In genomic region chr11:62558152-62558551, GRCm38 (mm10) we compare ENCODE assay signal across 24 mouse cellular contexts. TPM values are rescaled to one million over a fixed set of nuclear protein-coding genes. Genes with fewer than 3 reads are reported as not detected.
DNase-seq lines count a peak whose midpoint lies in the region; ATAC-seq and TF ChIP-seq lines count a peak whose summit lies in the region.
"Had no signal": no experiment of that assay in that cellular context is flagged by ENCODE, and none has a peak within 500 bp of the region (broad histone marks: within the 10 kb centered on the region; RNA-seq: fewer than 3 reads in every experiment).

No protein-coding gene starts in this region.

- H3K4me2 ChIP-seq in embryonic facial prominence, embryonic 11.5 days (ENCODE audit: low read depth, low read length), result no peak overlapping the region
- no peak overlapping the region for H3K4me2 ChIP-seq in kidney, embryonic 16.5 days (replicated peaks; ENCODE audit: low read depth, low read length)
- H3K4me2 ChIP-seq: forebrain, embryonic 12.5 days; heart, embryonic 13.5 days; hindbrain, embryonic 14.5 days; limb, embryonic 15.5 days; liver, embryonic 13.5 days had no signal

- peak; percentile 35 for DNase-seq in embryonic facial prominence, embryonic 11.5 days (ENCODE audit: low spot score)
- no peak for DNase-seq in embryonic facial prominence, embryonic 10.5 days (ENCODE audit: low spot score)
- DNase-seq in kidney, adult 18-20 months, result no peak
- peak; percentile 47 for DNase-seq in adipocyte (ENCODE audit: low spot score)
- DNase-seq in Muller cell, postnatal 12 days (ENCODE audit: inconsistent ontology term), result no peak
- DNase-seq in right cerebral cortex, postnatal 36 days (ENCODE audit: low spot score in 2 of 2), result no peak
- DNase-seq: adrenal gland, postnatal 25 days; cerebellum, postnatal 36 days; forebrain, postnatal 0 days; layer of hippocampus, adult 9-11 months; liver, embryonic 13.5 days; lung, adult 18-20 months; lung, postnatal 10 days; right cerebral cortex, postnatal 25 days; thymus, adult 2 months; thymus, postnatal 36 days had no signal

- no peak for TF ChIP-seq POLR2A in small intestine, adult 2 months (IDR thresholded peaks at IDR 0.05; ENCODE audit: low read depth, low read length)

- no peaks in the 10 kb centered on the region for H3K27me3 ChIP-seq in embryonic facial prominence, embryonic 11.5 days (ENCODE audit: control insufficient read depth, insufficient read depth, low read length)
- peaks cover 21% of the 10 kb centered on the region for H3K27me3 ChIP-seq in embryonic facial prominence, embryonic 10.5 days (replicated peaks; ENCODE audit: low read depth, poor library complexity, severe bottlenecking)
- H3K27me3 ChIP-seq in kidney, embryonic 16.5 days (ENCODE audit: insufficient read depth, low read length), result no peaks in the 10 kb centered on the region
- no peaks in the 10 kb centered on the region for H3K27me3 ChIP-seq in small intestine, adult 2 months (ENCODE audit: control insufficient read depth, insufficient read depth, low read length)
- H3K27me3 ChIP-seq: forebrain, embryonic 12.5 days; limb, embryonic 15.5 days; liver, embryonic 13.5 days had no signal

- H3K9ac ChIP-seq in embryonic facial prominence, embryonic 11.5 days (replicated peaks; ENCODE audit: low read length), result no peak overlapping the region
- H3K9ac ChIP-seq in kidney, embryonic 16.5 days (replicated peaks; ENCODE audit: low read length), result no peak overlapping the region
- H3K9ac ChIP-seq: forebrain, embryonic 12.5 days; forebrain, postnatal 0 days; heart, embryonic 13.5 days; hindbrain, embryonic 14.5 days; limb, embryonic 15.5 days; liver, embryonic 13.5 days had no signal

- no peaks in the 10 kb centered on the region for H3K9me3 ChIP-seq in embryonic facial prominence, embryonic 11.5 days (replicated peaks; ENCODE audit: control insufficient read depth, low read length)
- H3K9me3 ChIP-seq in embryonic facial prominence, embryonic 10.5 days, result no peaks in the 10 kb centered on the region
- H3K9me3 ChIP-seq in kidney, embryonic 16.5 days (ENCODE audit: low read length), result no peaks in the 10 kb centered on the region
- H3K9me3 ChIP-seq: forebrain, embryonic 12.5 days; heart, embryonic 13.5 days; limb, embryonic 10.5 days; limb, embryonic 15.5 days; liver, embryonic 13.5 days had no signal

- ATAC-seq in embryonic facial prominence, embryonic 11.5 days (replicated peaks; ENCODE audit: insufficient number of reproducible peaks, low FRiP score, low TSS enrichment, low read depth), result no peak
- no peak for ATAC-seq in kidney, embryonic 16.5 days (ENCODE audit: low FRiP score, low TSS enrichment)
- ATAC-seq: forebrain, postnatal 0 days; midbrain, embryonic 16.5 days had no signal

- H3K36me3 ChIP-seq in embryonic facial prominence, embryonic 11.5 days (replicated peaks; ENCODE audit: control insufficient read depth, insufficient read depth, low read depth, low read length), result peaks cover 4% of the 10 kb centered on the region; the same call in 1 of the 2 replicates
- H3K36me3 ChIP-seq in embryonic facial prominence, embryonic 10.5 days (replicated peaks), result peaks cover 31% of the 10 kb centered on the region
- H3K36me3 ChIP-seq in kidney, embryonic 16.5 days (ENCODE audit: insufficient read depth, low read length), result peaks cover 22% of the 10 kb centered on the region; the same call in 1 of the 2 replicates
- H3K36me3 ChIP-seq in small intestine, adult 2 months (ENCODE audit: control insufficient read depth, insufficient read depth, low read length), result peaks cover 17% of the 10 kb centered on the region

- H3K4me1 ChIP-seq in embryonic facial prominence, embryonic 11.5 days (ENCODE audit: control insufficient read depth, insufficient read depth, low read length), result peaks cover 2% of the 10 kb centered on the region; the same call in 1 of the 2 replicates
- H3K4me1 ChIP-seq in embryonic facial prominence, embryonic 10.5 days, result peaks cover 29% of the 10 kb centered on the region
- peaks cover 31% of the 10 kb centered on the region for H3K4me1 ChIP-seq in kidney, embryonic 16.5 days (ENCODE audit: insufficient read depth, low read length)
- H3K4me1 ChIP-seq in small intestine, adult 2 months (ENCODE audit: control insufficient read depth, insufficient read depth, insufficient read length, low read length), result peaks cover 14% of the 10 kb centered on the region

- 54% methylated on average over 2 of the region's 2 CpGs for WGBS in embryonic facial prominence, embryonic 11.5 days
- WGBS in embryonic facial prominence, embryonic 10.5 days, result 61% methylated on average over 2 of the region's 2 CpGs
- 60% methylated on average over 2 of the region's 2 CpGs for WGBS in kidney, embryonic 16.5 days
- 80% methylated on average over 2 of the region's 2 CpGs for WGBS in small intestine, adult 2 months

- no peak for TF ChIP-seq CTCF in small intestine, adult 2 months (IDR thresholded peaks at IDR 0.05; ENCODE audit: extremely low read depth, insufficient read length, insufficient replicate concordance, low read depth, low read length)

- no peak overlapping the region for H3K27ac ChIP-seq in embryonic facial prominence, embryonic 11.5 days (replicated peaks; ENCODE audit: low read depth, low read length)
- no peak overlapping the region for H3K27ac ChIP-seq in embryonic facial prominence, embryonic 10.5 days (replicated peaks)
- 0 out of 2 replicates have a peak overlapping the region, but pooled peaks have one; percentile 17 for H3K27ac ChIP-seq in kidney, embryonic 16.5 days (ENCODE audit: low read length)
- H3K27ac ChIP-seq in small intestine, adult 2 months (ENCODE audit: insufficient read depth, low read depth, low read length), result peak overlapping the region; percentile 92; the same call in 1 of the 2 replicates
- H3K27ac ChIP-seq: forebrain, embryonic 12.5 days; heart, embryonic 13.5 days; hindbrain, embryonic 14.5 days; limb, embryonic 10.5 days; limb, embryonic 15.5 days; liver, embryonic 13.5 days had no signal

- no peak overlapping the region for H3K4me3 ChIP-seq in embryonic facial prominence, embryonic 11.5 days (ENCODE audit: low read depth, low read length)
- no peak overlapping the region for H3K4me3 ChIP-seq in embryonic facial prominence, embryonic 10.5 days
- no peak overlapping the region for H3K4me3 ChIP-seq in kidney, embryonic 16.5 days (ENCODE audit: low read length)
- H3K4me3 ChIP-seq in small intestine, adult 2 months (ENCODE audit: low read depth, low read length), result no peak overlapping the region
- H3K4me3 ChIP-seq: forebrain, embryonic 12.5 days; limb, embryonic 10.5 days; limb, embryonic 15.5 days; liver, embryonic 13.5 days had no signal

RNA-seq across cellular contexts. Expression of gene Ubb, which starts 7.2 kb away (rescaled TPM):
- polyA plus RNA-seq in embryonic facial prominence, embryonic 11.5 days (2014; fragmentation: Nextera tagmentation; extraction: Ambion mirVana), result 3,780 and 3,916 TPM in 2 replicates
- polyA plus RNA-seq in embryonic facial prominence, embryonic 10.5 days (2016; fragmentation: Nextera tagmentation; extraction: Ambion mirVana), result 3,487 and 3,558 TPM in 2 replicates
- 3,284 and 3,391 TPM in 2 replicates for polyA plus RNA-seq in kidney, embryonic 16.5 days (2015; fragmentation: Nextera tagmentation; extraction: Ambion mirVana)
- polyA plus RNA-seq in small intestine, adult 2 months (2012; rRNA removed), result 827 and 2,308 TPM in 2 replicates

RNA-seq across cellular contexts. Expression of gene Trpv2, which starts 16.1 kb away (rescaled TPM):
- 4.2 and 5.2 TPM in 2 replicates for polyA plus RNA-seq in embryonic facial prominence, embryonic 11.5 days (2014; fragmentation: Nextera tagmentation; extraction: Ambion mirVana)
- 2.6 and 3.8 TPM in 2 replicates for polyA plus RNA-seq in embryonic facial prominence, embryonic 10.5 days (2016; fragmentation: Nextera tagmentation; extraction: Ambion mirVana)
- polyA plus RNA-seq in kidney, embryonic 16.5 days (2015; fragmentation: Nextera tagmentation; extraction: Ambion mirVana), result 4.6 and 6.6 TPM in 2 replicates
- polyA plus RNA-seq in small intestine, adult 2 months (2012; rRNA removed), result 4.0 and 4.7 TPM in 2 replicates

RNA-seq across cellular contexts. Expression of gene Cenpv, which starts 19.1 kb away (rescaled TPM):
- 46.2 and 49.8 TPM in 2 replicates for polyA plus RNA-seq in embryonic facial prominence, embryonic 11.5 days (2014; fragmentation: Nextera tagmentation; extraction: Ambion mirVana)
- 23.0 and 25.4 TPM in 2 replicates for polyA plus RNA-seq in embryonic facial prominence, embryonic 10.5 days (2016; fragmentation: Nextera tagmentation; extraction: Ambion mirVana)
- polyA plus RNA-seq in kidney, embryonic 16.5 days (2015; fragmentation: Nextera tagmentation; extraction: Ambion mirVana), result 7.6 and 17.7 TPM in 2 replicates
- polyA plus RNA-seq in small intestine, adult 2 months (2012; rRNA removed), result 77.4 and 175 TPM in 2 replicates

Comparison
In these comparisons a context has a peak if more than half of its experiments do, and no peak if none do; other contexts are left out.
1. DNase-seq: peak in embryonic facial prominence, embryonic 11.5 days (single experiment) and adipocyte (single experiment); none in embryonic facial prominence, embryonic 10.5 days (single experiment), kidney, adult 18-20 months (single experiment), Muller cell, postnatal 12 days (single experiment) and right cerebral cortex, postnatal 36 days (0 of 2).
2. H3K27ac ChIP-seq: peak in kidney, embryonic 16.5 days (single experiment) and small intestine, adult 2 months (single experiment); none in embryonic facial prominence, embryonic 11.5 days (single experiment) and embryonic facial prominence, embryonic 10.5 days (single experiment).